Mouse (Mus musculus) forebrain, postnatal 0 days (tissue): ENCODE measurements at regions not wholly inside any gene's neighbourhood (a gene's known extent, or its start where the extent isn't known, plus 50 kb on each side); places are given as distances from the start of the nearest gene placed in this dataset.
"Not testable (repeated sequence)": the region's sequence is repeated elsewhere in the genome, so short reads cannot be mapped to it uniquely, and the experiment has no call there.

Experiments used
- ATAC-seq: fragments of 200-750 bp; cut with Nextera tagmentation; 2 replicates; pipeline ENCODE4 v1.8.0; 2017; ENCODE audit warnings: mild to moderate bottlenecking, moderate library complexity
- DNase-seq: peaks from one replicate; pipeline ENCODE4 v3.0.0-alpha.2; 2015
- H3K27ac ChIP-seq: fragments of 300-500 bp; sonication (generic); 2 replicates; pipeline ENCODE4 v1.5.1; 2014; ENCODE audit warnings: low read depth, mild to moderate bottlenecking, antibody characterized with exemption, low read length, moderate library complexity, mixed read lengths
- H3K27me3 ChIP-seq: fragments of 300-500 bp; sonication (generic); 2 replicates; pipeline ENCODE4 v1.6.1; 2014; ENCODE audit warnings: mild to moderate bottlenecking, low read length, mixed read lengths; ENCODE audit not compliant: insufficient read depth
- H3K36me3 ChIP-seq: fragments of 300-500 bp; sonication (generic); 2 replicates; pipeline ENCODE4 v1.6.1; 2014; ENCODE audit warnings: mild to moderate bottlenecking, moderate library complexity; ENCODE audit not compliant: insufficient read depth
- H3K4me1 ChIP-seq: fragments of 300-500 bp; sonication (generic); 2 replicates; pipeline ENCODE4 v1.6.1; 2014; ENCODE audit warnings: antibody characterized with exemption; ENCODE audit not compliant: insufficient read depth
- H3K4me2 ChIP-seq: fragments of 300-500 bp; sonication (generic); 2 replicates; pipeline ENCODE4 v1.6.1; 2014; ENCODE audit warnings: low read depth, mild to moderate bottlenecking, moderate library complexity
- H3K4me3 ChIP-seq: fragments of 300-500 bp; sonication (generic); 2 replicates; pipeline ENCODE4 v1.5.1; 2014; ENCODE audit warnings: low read depth, low read length, mixed read lengths
- H3K9ac ChIP-seq: fragments of 300-500 bp; sonication (generic); 2 replicates; pipeline ENCODE4 v1.6.1; 2014; ENCODE audit warnings: mild to moderate bottlenecking
- H3K9me3 ChIP-seq: fragments of 300-500 bp; sonication (generic); 2 replicates; pipeline ENCODE4 v1.6.1; 2016; ENCODE audit warnings: low read length
- CTCF ChIP-seq: sonication (generic); IDR thresholded peaks from 2 replicates; pipeline ENCODE4 v1.5.1; 2016; ENCODE audit warnings: antibody characterized with exemption, control low read depth, low read depth
- WGBS: fragments of 180-500 bp; shearing (Covaris S2); extraction: QIAGEN DNeasy Blood & Tissue Kit; methylation state at CpG from one replicate; pipeline ENCODE4 v1.1.7; 2014; 5-methylcytosine and 5-hydroxymethylcytosine counted together

- ATAC-seq (no peak), DNase-seq (no peak)
- Histone ChIP-seq H3K4me2 (no peak overlapping the region), H3K9ac (no peak overlapping the region), H3K4me3 (no peak overlapping the region), H3K36me3 (no peaks in the 10 kb centered on the region), H3K27me3 (no peaks in the 10 kb centered on the region), H3K4me1 (no peaks in the 10 kb centered on the region), H3K9me3 (no peaks in the 10 kb centered on the region), H3K27ac (no peak overlapping the region)
- 80% methylated on average over 5 of the region's 5 CpGs for WGBS
- TF ChIP-seq CTCF = no peak
Measured at GRCm38 (mm10) chrX:94785983-94786382, 61.6 kb downstream of the Zxdb start.

DNA sequence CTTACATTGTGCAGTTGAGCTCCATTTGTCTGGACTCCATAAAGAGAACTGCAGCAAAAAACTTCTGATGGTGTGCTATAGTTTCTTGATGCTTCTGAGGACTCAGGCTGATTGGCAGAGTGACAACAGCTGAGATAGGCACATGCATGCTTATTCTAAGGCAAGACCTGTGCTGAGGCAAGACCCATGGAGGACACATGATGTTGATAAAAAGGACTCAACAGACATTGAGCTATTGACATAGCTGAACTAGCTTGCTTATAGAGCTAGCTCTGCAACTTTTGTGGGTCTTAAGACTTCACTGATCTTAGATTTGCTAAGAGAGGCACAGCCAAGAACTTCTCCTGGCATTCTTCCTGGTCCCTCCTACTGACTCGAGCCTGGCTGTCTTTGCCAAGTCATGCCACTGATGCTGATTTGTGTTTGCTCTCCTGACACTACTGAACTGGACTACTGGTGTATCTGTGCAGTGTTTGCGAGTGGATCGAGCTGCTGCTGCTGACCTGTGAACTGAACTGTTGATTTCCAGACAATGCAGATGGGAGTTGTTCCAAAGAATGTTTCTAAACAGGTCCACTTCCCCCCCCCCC, 64.1 kb downstream of the Zxdb start:
- no peaks in the 10 kb centered on the region for H3K9me3 ChIP-seq
- no peak overlapping the region for H3K9ac ChIP-seq
- no peak overlapping the region for H3K4me2 ChIP-seq
- 71% methylated on average over 3 of the region's 3 CpGs for WGBS
- H3K4me1 ChIP-seq = no peaks in the 10 kb centered on the region
- no peak for DNase-seq
- no peak overlapping the region for H3K4me3 ChIP-seq
- no peaks in the 10 kb centered on the region for H3K36me3 ChIP-seq
- no peak overlapping the region for H3K27ac ChIP-seq
- no peak for ATAC-seq
- H3K27me3 ChIP-seq = no peaks in the 10 kb centered on the region
- TF ChIP-seq CTCF = no peak

DNA sequence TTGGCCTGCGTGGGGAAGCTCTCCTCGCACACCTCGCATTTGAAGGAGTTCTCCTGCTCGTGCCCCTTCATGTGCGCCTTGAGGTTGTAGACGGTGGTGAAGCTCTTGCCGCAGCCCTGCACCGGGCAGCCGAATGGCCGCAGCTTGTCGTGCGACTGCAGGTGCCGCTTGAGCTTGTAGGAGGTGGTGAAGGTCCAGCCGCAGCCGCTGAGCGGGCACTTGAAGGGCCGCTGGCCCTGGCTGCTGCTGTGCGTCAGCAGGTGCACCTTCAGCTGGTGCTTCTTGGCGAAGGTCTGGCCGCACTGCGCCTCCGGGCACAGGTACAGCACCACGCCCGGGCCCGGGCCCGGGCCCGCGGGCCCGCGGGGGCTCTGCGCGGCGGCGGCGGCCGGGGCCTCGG, 72.5 kb downstream of the Zxdb start:
- not testable (repeated sequence) for H3K27me3 ChIP-seq, H3K4me3 ChIP-seq, H3K4me1 ChIP-seq, H3K27ac ChIP-seq, H3K36me3 ChIP-seq, H3K4me2 ChIP-seq, H3K9me3 ChIP-seq, H3K9ac ChIP-seq, DNase-seq
- ATAC-seq = peak; percentile 30; the same call in 1 of the 2 replicates
- WGBS = no CpG with 5 or more reads among the region's 37 CpGs

GRCm38 (mm10) chrX:94797348-94798182, 73.2 kb downstream of the Zxdb start:
- no CpG with 5 or more reads among the region's 131 CpGs for WGBS
- H3K4me1 ChIP-seq = not testable (repeated sequence)

DNA sequence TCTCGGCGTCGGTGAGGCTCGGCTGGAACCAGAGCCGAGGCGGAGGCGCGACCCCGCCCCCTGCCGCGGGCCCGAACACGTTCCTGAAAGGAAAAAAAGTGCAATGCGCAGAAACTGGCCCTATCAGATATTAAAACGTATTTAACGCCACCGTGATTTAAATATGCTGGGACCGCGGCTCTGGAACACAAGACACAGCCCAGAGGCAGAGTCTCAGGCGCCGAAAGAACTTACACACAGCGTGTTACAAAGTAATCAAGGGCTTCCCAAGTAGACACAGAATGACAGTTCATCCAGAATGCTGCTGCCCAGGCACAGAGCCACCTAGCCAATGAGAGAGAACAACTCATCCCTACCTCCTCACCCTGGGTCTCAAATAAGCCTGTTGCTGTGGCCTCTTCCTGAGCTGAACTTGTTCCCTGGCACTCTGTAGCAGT, 73.8 kb downstream of the Zxdb start:
- not testable (repeated sequence) for DNase-seq, H3K9me3 ChIP-seq, H3K4me2 ChIP-seq, H3K4me1 ChIP-seq, H3K27me3 ChIP-seq, H3K27ac ChIP-seq, H3K4me3 ChIP-seq, H3K9ac ChIP-seq, H3K36me3 ChIP-seq
- peak; percentile 78 for ATAC-seq
- no CpG with 5 or more reads among the region's 22 CpGs for WGBS

More at GRCm38 (mm10) chrX:94797348-94798182, 73.2 kb downstream of the Zxdb start:
- not testable (repeated sequence) for DNase-seq, H3K27me3 ChIP-seq, H3K36me3 ChIP-seq, H3K9ac ChIP-seq, H3K9me3 ChIP-seq, H3K4me3 ChIP-seq, H3K4me2 ChIP-seq, H3K27ac ChIP-seq
- ATAC-seq = peak; percentile 83

- WGBS = no CpG with 5 or more reads among the region's 3 CpGs
- not testable (repeated sequence) for H3K9ac ChIP-seq, ATAC-seq
Measured at GRCm38 (mm10) chrX:94812760-94813159, 88.4 kb downstream of the Zxdb start.

DNA sequence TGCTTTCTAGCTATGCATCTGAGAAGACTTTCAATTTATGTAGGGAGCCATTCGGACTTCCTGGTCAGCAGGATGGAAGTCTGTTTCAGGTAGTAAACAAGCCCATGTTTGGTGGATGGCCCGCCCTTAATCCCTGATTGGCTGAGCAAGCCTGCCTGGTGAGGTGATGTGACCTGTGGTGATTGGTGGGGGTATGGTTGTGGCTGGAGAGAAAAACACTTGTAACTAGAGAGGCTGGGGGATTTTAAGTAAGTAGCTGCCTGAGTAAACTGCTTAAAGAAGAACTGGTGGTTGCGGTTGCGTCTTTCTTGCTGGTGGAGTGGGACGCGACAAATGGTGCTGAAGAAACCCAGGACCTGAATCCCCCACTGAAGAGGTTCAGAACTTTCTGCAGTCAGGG, 103.2 kb downstream of the Zxdb start:
- H3K9me3 ChIP-seq, DNase-seq, H3K27ac ChIP-seq, H3K4me1 ChIP-seq, H3K27me3 ChIP-seq, H3K9ac ChIP-seq, H3K36me3 ChIP-seq, H3K4me3 ChIP-seq, H3K4me2 ChIP-seq, ATAC-seq: not testable (repeated sequence)
- 92% methylated on average over 6 of the region's 6 CpGs for WGBS

More at GRCm38 (mm10) chrX:94812760-94813159, 88.4 kb downstream of the Zxdb start:
- H3K27me3 ChIP-seq, H3K4me1 ChIP-seq, H3K4me3 ChIP-seq, H3K9me3 ChIP-seq, H3K27ac ChIP-seq, H3K4me2 ChIP-seq, DNase-seq, H3K36me3 ChIP-seq: not testable (repeated sequence)
